Mouse (Mus musculus) ES-Bruce4 (cell line): ENCODE results near the gene Rnf34.

ENCODE experiments used
- CTCF ChIP-seq: IDR thresholded peaks from one replicate; pipeline ENCODE4 v1.8.1; 2011; ENCODE audit warnings: low read depth, low read length
- POLR2A ChIP-seq: IDR thresholded peaks from one replicate; pipeline ENCODE4 v1.8.1; 2011; ENCODE audit warnings: low read length; ENCODE audit not compliant: insufficient read depth

- TF ChIP-seq POLR2A, result peak; percentile 98
- no peak for TF ChIP-seq CTCF
These were observed at the start of gene Rnf34 for GRCm38 (mm10) chr5:122849521-122850318.
